Mouse (Mus musculus) right cerebral cortex, postnatal 10 days (tissue): Measurements from ENCODE around the gene Crtc2.
A peak's percentile ranks its signal among the peaks of the same experiment; 100 is the strongest.

Experiments used
- DNase-seq, 2 experiments: peaks; one replicate each; pipeline ENCODE4 v3.0.0; 2021; ENCODE audit warnings: low spot score in 2 of 2

Crtc2 gene

DNA sequence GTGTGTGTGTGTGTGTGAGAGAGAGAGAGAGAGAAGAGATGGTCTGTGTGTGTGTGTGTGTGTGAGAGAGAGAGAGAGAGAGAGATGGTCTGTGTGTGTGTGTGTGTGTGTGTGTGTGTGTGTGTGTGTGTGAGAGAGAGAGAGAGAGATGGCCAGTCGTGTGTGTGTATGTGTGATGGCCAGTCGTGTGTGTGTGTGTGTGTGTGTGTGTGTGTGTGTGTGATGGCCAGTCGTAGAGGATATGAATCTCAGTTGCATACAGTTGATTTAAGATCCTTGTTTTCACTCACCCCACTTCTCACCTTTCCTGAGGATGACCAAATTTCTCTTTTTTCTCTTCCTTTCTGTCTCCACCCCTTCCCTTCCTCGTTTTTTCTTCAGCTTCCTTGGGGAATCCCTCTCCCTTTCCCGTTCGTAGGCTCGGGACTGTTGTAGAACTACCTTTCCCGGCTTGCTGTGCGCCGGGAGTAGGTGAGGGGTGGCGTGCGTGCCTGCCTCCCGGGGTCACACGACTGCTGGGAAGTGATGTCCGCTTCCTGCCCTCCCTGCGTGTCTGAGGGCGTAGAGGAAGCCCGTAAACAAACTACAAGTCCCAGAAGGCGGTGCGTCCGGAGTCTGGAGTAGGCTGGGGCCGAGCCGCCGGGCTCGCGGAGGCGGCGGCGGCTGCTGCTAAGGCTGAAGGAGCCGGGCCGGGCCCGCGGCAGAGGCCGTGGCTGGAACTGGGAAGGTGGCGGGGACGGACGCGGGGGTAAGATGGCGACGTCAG, at the start of gene Crtc2:
Gene Crtc2, plus strand, starts transcription at position 511 of the 766 bp plus-strand sequence.
- peak; percentile 98 to 99 for DNase-seq

- no peak for DNase-seq
Measured at GRCm38 (mm10) chr3:90204582-90204981, 49.4 kb upstream of the Crtc2 start.

DNA sequence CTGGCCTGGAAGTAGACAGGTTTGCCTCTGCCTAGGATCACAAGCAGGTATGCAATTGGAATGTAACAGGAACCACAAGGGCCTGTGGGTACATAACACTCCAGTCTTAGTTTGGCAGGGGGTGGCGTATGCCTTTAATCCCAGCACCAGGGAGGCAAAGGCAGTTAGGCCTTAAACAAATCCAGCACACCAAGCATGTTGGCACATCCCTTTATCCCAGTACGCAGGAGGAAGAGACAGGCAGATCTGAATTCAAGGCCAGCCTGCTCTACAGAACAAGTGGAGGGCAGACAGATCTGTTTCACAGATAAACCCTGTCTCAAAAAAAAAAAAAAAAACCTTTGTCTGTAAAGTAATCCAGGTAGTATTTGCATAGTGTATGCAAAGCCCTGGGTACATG, 45.3 kb upstream of the Crtc2 start:
- DNase-seq = no peak

GRCm38 (mm10) chr3:90209908-90210566, 43.9 kb upstream of the Crtc2 start:
- no peak for DNase-seq

DNA sequence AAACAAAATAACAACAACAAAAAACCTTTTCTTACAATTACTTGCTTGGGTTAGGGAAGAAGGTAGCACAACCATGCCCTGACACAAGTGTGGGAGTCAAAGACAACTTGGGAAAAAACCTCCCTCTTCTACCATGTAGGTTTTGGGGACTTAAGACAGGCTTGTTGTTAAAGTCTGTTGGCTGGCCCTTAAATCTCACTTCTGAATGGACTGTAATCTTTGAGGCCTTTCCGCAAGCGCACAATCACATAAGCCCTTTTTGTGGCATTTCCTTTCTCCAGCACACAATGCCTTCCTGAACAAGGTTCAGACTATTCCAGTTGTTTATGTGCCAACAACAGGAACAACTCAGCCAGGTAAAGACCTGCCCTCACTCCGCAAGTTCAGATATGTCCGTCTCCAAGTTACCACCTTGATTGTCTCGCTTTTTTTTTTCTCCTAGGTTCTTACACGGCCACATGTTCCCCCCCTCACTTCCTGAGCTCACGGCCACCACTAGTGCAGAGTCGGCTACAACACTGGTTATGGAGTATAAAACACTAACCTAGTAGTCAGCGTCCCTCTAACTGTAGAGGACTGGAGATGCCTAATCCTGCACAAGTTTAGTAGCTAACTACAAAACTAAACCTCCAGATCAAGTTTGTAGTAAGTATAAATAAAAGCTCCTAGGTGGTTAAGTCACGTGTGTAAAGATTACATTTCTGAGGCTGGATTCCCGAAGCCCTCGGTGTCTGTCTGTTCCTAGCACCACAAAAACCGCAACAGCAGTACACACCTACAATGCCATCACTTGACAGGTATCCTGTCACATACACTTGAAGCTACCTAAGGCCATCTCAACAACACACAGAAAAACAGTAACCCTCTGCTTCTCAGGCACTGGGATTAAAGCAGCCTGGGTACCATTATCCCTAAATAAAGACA, 42.2 kb upstream of the Crtc2 start:
- no peak for DNase-seq

DNA sequence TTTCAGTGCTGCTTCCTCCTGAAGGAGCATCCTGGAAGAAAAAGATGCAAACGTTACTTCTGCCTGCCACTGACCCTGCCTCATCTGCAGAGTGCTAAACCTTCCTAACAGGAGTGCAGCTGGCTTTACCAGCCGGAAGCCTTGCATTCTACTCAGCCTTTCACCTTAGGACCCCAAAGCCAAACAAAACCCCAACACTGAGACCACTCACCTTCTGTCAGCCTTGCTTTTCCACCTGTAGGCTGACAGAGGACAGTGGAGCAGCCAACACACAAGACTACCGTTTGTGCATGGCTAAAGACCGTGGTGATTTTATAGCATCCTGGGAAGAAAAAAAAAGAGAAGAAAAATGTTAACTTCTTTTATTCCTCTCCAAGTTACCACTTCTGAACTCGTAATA, 41.2 kb upstream of the Crtc2 start:
- no peak for DNase-seq

GRCm38 (mm10) chr3:90213377-90213866, 40.5 kb upstream of the Crtc2 start, which contains the start of the genes Rps27 and Rab13:
Rps27 (minus strand) TSS chr3:90213651.
Rab13 (plus strand) TSS chr3:90213695.
- DNase-seq = peak; percentile 95 to 97

GRCm38 (mm10) chr3:90213956-90214684, 39.8 kb upstream of the Crtc2 start:
- peak; percentile 31 to 57 for DNase-seq

GRCm38 (mm10) chr3:90215825-90216380, 38.1 kb upstream of the Crtc2 start:
- no peak for DNase-seq

- peak; percentile 52 to 64 for DNase-seq
Measured at GRCm38 (mm10) chr3:90220088-90220487, 33.9 kb upstream of the Crtc2 start.

- DNase-seq = peak; percentile 70 to 71
Measured at GRCm38 (mm10) chr3:90220531-90220951, 33.4 kb upstream of the Crtc2 start.

DNA sequence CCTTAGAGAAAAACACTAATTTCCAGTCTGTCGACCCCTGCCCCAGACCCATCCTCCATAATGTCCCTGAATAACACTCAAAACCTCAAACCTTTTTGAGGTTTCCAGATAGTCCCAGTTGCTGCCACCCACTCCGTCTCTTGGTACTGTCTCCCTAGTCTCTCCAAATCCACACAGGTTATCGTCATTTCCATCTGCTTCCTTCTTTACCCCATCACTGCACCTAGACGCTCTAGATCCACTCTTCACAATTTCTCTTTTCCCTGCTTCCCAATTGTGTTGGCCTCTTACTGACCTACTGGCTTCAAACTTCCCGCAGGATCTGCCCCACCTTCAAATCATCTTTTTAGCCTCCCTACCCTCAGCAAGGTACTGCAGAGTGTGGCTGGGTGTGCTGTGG, 32.8 kb upstream of the Crtc2 start:
- DNase-seq = no peak

- no peak for DNase-seq
Measured at GRCm38 (mm10) chr3:90222455-90222854, 31.5 kb upstream of the Crtc2 start.

DNA sequence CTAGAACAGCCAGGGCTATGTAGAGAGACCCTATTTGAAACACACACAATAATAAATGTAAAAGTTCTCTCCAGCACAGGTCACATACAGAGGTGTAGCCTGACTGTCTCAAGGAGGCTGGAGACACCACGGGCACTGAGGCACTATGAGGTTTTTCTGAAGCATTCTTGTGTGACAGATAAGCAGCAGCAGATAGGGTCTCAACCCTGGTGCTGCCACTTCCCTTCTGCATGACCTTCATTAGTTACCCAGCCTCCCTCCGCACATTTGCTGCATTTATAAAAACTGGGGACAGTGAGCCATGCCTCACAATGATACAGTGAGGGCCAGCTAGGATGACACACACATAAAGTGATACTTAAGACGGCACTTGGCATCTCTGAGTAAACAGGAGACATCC, 31.0 kb upstream of the Crtc2 start:
- no peak for DNase-seq

GRCm38 (mm10) chr3:90224331-90224730, 29.6 kb upstream of the Crtc2 start:
- no peak for DNase-seq

DNA sequence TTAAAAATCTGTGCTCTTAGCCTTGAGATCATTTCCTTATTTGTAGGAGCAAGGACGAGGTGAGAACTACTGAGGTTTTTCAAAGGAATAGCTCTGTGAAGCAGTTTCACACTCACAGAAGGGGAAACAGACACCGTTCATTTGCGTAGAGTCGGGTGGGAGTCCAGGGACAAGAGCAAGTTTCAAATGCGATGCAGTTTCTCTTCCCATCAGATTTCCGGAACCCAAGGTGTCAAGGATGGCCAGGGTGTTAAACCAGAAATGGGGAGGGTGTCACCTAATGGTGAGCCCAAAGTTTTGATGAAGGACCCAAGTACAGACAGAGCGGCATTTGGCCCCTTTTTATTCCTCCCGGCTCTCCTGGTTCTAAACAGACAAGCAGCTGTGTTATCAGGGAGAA, 22.9 kb upstream of the Crtc2 start:
- no peak for DNase-seq

- DNase-seq = peak; percentile 97 to 98
Measured at GRCm38 (mm10) chr3:90231507-90232333, 22.2 kb upstream of the Crtc2 start, which contains the start of gene Jtb. Jtb (plus strand) TSS chr3:90231597.

DNA sequence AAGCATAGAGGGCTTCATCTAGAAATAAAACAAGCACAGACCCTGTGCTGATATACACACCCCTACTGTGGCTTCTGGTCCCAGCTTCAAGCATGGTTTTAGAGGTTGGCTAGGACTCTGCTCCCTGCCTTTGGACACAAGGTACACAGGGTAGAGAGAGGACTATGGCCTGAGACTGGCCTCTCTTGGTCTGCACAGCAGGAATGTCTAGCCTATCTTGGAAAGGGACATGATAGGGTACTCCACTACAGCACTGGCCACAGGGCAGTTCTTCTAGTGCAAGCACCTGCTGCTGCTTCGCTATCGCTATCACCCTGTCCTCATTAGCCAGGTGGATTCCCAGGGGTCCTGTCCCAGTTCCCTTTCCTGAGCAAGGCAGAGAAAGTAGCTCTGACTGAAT, 12.7 kb upstream of the Crtc2 start:
- DNase-seq = no peak

DNA sequence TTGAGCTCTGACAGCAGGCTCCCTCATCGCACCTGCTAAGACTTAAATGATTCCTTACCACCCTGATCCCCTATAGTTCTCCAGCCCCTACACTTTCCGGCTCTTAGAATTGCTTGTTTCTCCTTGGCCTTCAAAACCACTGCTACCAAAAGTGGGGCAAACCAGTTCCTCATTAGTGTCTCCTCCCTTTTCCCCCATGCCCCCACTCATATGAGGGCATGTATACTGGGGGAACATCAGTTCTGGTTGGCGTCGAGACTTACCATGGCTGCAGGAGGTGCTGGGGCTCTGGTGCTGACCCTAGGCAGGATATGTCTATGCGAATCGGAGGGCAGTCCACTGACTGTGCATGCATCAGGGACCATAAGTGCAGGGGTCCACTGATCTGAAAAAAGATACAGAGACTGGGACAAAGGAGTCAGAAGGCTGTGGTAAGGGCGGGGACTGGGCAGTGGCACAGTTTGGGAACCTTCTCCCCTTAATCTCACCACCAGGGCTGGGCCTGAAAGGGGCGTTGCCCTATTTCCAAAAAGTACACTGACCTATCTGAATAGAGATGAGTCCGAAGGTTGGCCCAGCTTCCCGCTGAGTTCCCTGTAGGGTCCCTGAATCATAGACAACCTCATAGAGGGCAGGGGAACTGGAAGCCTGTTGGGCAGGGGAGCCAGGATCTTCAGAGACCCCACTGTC, 12.1 kb upstream of the Crtc2 start:
- no peak for DNase-seq
